Mouse (Mus musculus) right cerebral cortex, postnatal 14 days (tissue): ENCODE results near the gene Gm44502.

Source experiments
- DNase-seq: peaks from one replicate; pipeline ENCODE4 v3.0.0; 2022

Gene Gm44502

GRCm38 (mm10) chr15:89396883-89397282, 32.6 kb downstream of the Gm44502 start:
- no peak for DNase-seq

- no peak for DNase-seq
These were observed 39.4 kb downstream of the Gm44502 start for GRCm38 (mm10) chr15:89390081-89390480.

DNA sequence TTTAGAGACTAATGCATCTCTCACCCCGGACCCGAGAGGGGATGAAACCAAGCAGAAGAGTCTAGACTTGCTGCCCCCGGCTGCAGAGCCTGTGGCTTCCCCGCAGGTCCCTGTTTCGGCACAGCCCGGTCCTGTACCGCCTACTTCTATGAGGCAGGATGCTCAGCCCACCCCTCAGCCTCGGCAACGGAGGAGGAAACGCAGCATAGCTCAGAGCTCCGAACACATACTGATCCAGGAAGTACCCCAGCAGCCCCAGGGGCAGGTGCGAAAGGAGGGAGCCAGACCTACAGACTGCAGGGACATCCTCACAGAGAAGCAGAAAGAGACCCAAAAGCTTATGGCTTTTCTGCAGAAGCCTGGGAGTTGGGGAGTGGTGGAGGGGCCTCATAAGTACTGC, 42.4 kb downstream of the Gm44502 start:
- no peak for DNase-seq

DNA sequence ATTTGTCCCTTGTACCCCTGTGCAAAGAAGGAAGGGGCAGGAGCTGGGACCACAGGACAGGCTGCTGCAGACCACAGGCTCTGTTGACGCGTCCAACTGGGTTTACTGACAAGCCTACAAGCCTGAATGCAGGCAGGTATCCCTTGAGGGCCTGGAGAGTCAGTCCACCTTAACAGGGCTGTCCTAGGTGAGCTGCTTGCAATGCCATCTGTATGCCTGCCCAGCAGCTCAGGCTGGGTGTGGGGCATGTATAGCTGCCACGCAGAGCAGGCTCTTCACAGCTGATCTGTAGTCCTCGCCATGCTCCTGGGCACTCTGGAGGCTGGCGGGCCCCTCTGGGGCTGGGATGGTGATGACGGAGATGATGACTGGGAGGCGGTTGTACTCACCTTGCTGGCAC, 44.9 kb downstream of the Gm44502 start, which contains the start of gene Klhdc7b:
Gene Klhdc7b, plus strand, starts transcription at position 301 of the 400 bp plus-strand sequence.
- no peak for DNase-seq

DNA sequence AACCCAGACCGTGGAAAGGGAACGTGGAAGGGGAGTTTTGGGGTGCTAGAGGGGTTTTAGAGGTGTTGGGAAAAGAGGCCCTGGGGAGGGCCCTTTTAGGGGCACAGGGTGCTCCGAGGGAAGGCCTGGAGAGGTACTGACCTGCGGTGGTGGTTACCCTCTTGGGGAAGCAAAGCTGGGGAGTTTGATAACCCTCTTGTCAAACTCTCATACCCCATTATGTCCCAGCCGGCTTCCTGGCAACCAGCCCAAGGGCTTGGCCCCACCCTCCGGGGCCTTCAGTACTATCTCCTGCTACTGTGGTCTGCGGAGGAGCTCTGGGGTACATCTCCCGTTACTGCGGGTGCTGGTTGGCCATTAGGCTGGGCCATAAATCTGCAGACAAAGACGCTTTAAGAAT, 50.1 kb downstream of the Gm44502 start:
- no peak for DNase-seq

- DNase-seq, result no peak
These were observed 50.6 kb downstream of the Gm44502 start, which contains the start of gene Odf3b for GRCm38 (mm10) chr15:89378831-89379401. Gene Odf3b, minus strand, starts transcription at chr15:89379282.

- no peak for DNase-seq
These were observed 51.3 kb downstream of the Gm44502 start for GRCm38 (mm10) chr15:89377938-89378828.

- no peak for DNase-seq
These were observed 52.1 kb downstream of the Gm44502 start for GRCm38 (mm10) chr15:89377362-89377761.

- DNase-seq, result no peak
These were observed 52.5 kb downstream of the Gm44502 start, which contains the start of gene Tymp for GRCm38 (mm10) chr15:89376957-89377356. Gene Tymp, minus strand, starts transcription at chr15:89377039.

DNA sequence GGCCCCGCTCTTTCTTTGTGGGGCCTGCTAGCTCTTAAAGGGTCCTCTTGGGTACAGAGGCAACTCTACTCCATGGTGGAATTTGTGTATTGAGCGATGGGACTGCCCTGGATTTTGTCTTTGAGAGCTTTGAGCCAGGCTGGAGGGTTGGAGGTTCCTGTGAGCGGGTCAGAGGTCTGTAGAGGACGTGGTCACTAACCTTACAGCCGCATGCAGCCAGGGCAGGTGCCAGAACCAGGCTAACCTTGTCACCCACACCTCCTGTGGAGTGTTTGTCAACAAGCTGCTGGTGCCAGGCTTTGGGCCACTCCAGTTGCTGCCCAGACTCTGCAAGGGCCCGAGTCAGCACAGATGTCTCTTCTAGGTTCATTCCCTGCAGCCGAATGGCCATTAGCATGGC, 53.5 kb downstream of the Gm44502 start:
- DNase-seq, result no peak

DNA sequence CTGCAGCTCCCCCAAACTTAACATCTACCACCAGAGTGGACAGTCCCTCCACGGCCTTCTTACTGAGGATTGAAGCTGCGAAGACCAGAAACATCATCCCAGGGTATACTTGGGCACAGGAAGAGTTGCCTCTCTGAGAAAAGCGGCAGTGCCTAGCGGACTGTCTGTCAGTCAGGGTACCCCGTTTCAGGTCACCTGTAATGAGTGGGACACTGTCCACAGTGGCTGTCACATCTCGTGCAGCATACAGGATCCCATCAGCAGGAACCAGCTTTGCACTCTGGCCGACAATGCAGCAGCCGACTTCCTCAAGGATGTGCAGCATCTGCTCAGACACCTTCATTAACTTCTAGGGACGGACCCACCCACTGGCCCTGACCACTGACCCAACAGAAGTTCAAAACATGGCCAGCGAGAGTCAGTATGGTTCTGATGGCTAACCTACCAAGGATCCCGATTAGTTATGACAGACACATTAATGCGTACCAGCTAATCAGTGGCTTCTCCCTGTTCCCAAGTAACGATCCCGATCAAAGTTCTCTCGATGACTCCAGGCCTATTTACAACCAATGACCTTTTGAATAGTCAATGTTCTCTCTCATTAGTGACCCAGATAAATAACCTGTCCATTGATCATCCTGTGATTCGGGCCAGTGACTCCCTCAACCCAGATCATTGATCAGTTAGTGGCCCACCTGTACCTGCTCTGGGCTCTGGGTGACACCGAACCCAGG, 54.5 kb downstream of the Gm44502 start:
- DNase-seq, result no peak

DNA sequence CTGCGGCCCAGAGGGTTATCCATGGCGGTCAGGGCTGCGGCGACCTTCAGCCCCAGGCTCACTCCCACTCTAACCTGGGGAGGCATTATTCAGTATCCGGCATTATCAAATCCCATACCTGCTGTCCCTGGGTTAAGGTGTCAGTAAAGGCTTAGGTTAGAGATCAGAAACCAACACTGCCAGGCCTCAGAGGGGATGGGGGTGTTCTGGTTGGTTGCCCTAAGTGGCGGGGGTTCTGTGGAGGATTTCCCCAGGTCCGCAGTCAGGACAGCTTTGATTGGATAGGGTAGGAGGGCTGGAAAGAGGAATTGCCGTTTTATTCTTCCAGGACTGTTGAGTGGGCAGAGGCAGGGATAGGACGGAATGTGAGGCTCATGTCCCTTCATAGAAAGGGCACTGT, 55.2 kb downstream of the Gm44502 start:
- DNase-seq, result no peak

GRCm38 (mm10) chr15:89373762-89374248, 55.7 kb downstream of the Gm44502 start, which contains the start of gene Sco2:
Gene Sco2, minus strand, starts transcription at chr15:89373846.
- DNase-seq, result peak; percentile 98

- peak; percentile 88 for DNase-seq
These were observed 56.3 kb downstream of the Gm44502 start for GRCm38 (mm10) chr15:89373027-89373761.

- DNase-seq, result no peak
These were observed 57.0 kb downstream of the Gm44502 start for GRCm38 (mm10) chr15:89372536-89372935.

DNA sequence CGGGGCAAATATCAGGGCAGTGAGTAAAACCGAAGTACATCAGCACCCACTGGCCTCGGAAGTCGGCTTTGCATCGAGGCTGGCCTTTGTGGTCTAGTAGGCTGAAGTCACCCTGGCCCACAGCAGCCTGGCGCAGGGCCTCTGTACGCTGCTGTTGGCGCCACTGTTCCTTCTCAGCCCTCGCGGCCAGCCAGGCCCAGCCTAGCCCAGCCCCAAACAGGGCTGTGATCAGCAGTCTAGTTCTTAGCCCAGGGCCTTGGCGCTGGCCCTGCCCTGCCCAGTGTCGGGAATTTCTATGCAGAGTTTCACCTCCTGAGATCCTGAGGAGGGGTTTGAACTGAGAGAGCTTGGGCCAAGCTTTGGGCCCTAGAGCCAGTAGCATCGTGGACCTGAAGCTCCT, 57.4 kb downstream of the Gm44502 start:
- DNase-seq, result no peak
